Mouse (Mus musculus): ENCODE results near the gene Schip1. TPM values are rescaled to one million over a fixed set of nuclear protein-coding genes. Genes with fewer than 3 reads are reported as not detected.

Schip1 gene
- polyA plus RNA-seq, 1 experiment from 2014 or later = 129 TPM

- Histone ChIP-seq H3K27me3 (peaks cover 10% of the 10 kb centered on the region), H3K9ac (no peak overlapping the region), H3K36me3 (ENCODE audit: poor library complexity, severe bottlenecking) (no peaks in the 10 kb centered on the region), H3K4me3 (no peak overlapping the region), H3K9me3 (replicated peaks) (no peaks in the 10 kb centered on the region), H3K27ac (peak overlapping the region; percentile 54; the same call in 1 of the 2 replicates), H3K4me1 (peaks cover 12% of the 10 kb centered on the region), H3K4me2 (peak overlapping the region; percentile 1; the same call in 1 of the 2 replicates)
- peak; percentile 84 for ATAC-seq
- 20% methylated on average over 7 of the region's 7 CpGs for WGBS
Observed at GRCm38 (mm10) chr3:68282844-68283594, 218.4 kb downstream of the Schip1 start.

GRCm38 (mm10) chr3:68283595-68283991 is 219.0 kb downstream of the Schip1 start:
- peak overlapping the region; percentile 1; the same call in 1 of the 2 replicates for H3K4me2 ChIP-seq
- 44% methylated on average over 10 of the region's 10 CpGs for WGBS
- no peak overlapping the region for H3K9ac ChIP-seq
- H3K27ac ChIP-seq = peak overlapping the region; percentile 54; the same call in 1 of the 2 replicates
- no peaks in the 10 kb centered on the region for H3K36me3 ChIP-seq (ENCODE audit: poor library complexity, severe bottlenecking)
- H3K27me3 ChIP-seq = peaks cover 10% of the 10 kb centered on the region
- H3K4me3 ChIP-seq = no peak overlapping the region
- no peaks in the 10 kb centered on the region for H3K9me3 ChIP-seq (replicated peaks)
- ATAC-seq = peak; percentile 48; the same call in 1 of the 2 replicates
- H3K4me1 ChIP-seq = peaks cover 12% of the 10 kb centered on the region

- peaks cover 12% of the 10 kb centered on the region for H3K4me1 ChIP-seq
- peaks cover 10% of the 10 kb centered on the region for H3K27me3 ChIP-seq
- no peak overlapping the region for H3K4me3 ChIP-seq
- no peak overlapping the region for H3K27ac ChIP-seq
- no peak overlapping the region for H3K4me2 ChIP-seq
- H3K9me3 ChIP-seq (replicated peaks) = no peaks in the 10 kb centered on the region
- no peak for ATAC-seq
- no peaks in the 10 kb centered on the region for H3K36me3 ChIP-seq (ENCODE audit: poor library complexity, severe bottlenecking)
- 54% methylated on average over 2 of the region's 2 CpGs for WGBS
- H3K9ac ChIP-seq = no peak overlapping the region
Observed at GRCm38 (mm10) chr3:68284500-68284899, 219.9 kb downstream of the Schip1 start.

- H3K4me2 ChIP-seq = no peak overlapping the region
- H3K4me1 ChIP-seq = no peaks in the 10 kb centered on the region
- H3K36me3 ChIP-seq (ENCODE audit: poor library complexity, severe bottlenecking) = no peaks in the 10 kb centered on the region
- H3K9me3 ChIP-seq (replicated peaks) = no peaks in the 10 kb centered on the region
- 84% methylated on average over 7 of the region's 7 CpGs for WGBS
- H3K4me3 ChIP-seq = no peak overlapping the region
- ATAC-seq = no peak
- no peak overlapping the region for H3K9ac ChIP-seq
- H3K27ac ChIP-seq = no peak overlapping the region
- H3K27me3 ChIP-seq = no peaks in the 10 kb centered on the region
Observed at GRCm38 (mm10) chr3:68296752-68297151, 232.2 kb downstream of the Schip1 start.

GRCm38 (mm10) chr3:68305647-68306046 is 241.0 kb downstream of the Schip1 start:
- H3K27ac ChIP-seq = no peak overlapping the region
- H3K9ac ChIP-seq = no peak overlapping the region
- no peaks in the 10 kb centered on the region for H3K4me1 ChIP-seq
- H3K9me3 ChIP-seq (replicated peaks) = no peaks in the 10 kb centered on the region
- peaks cover 3% of the 10 kb centered on the region; the same call in 1 of the 2 replicates for H3K27me3 ChIP-seq
- H3K36me3 ChIP-seq (ENCODE audit: poor library complexity, severe bottlenecking) = no peaks in the 10 kb centered on the region
- H3K4me2 ChIP-seq = no peak overlapping the region
- ATAC-seq = no peak
- 58% methylated on average over 1 of the region's 1 CpGs for WGBS
- no peak overlapping the region for H3K4me3 ChIP-seq

- H3K4me1 ChIP-seq = no peaks in the 10 kb centered on the region
- no peak overlapping the region for H3K9ac ChIP-seq
- H3K27me3 ChIP-seq = peaks cover 3% of the 10 kb centered on the region; the same call in 1 of the 2 replicates
- H3K9me3 ChIP-seq (replicated peaks) = no peaks in the 10 kb centered on the region
- no peak overlapping the region for H3K27ac ChIP-seq
- ATAC-seq = no peak
- H3K4me3 ChIP-seq = no peak overlapping the region
- WGBS = 22% methylated on average over 4 of the region's 4 CpGs
- H3K4me2 ChIP-seq = no peak overlapping the region
- no peaks in the 10 kb centered on the region for H3K36me3 ChIP-seq (ENCODE audit: poor library complexity, severe bottlenecking)
Observed at GRCm38 (mm10) chr3:68306726-68307125, 242.1 kb downstream of the Schip1 start.

GRCm38 (mm10) chr3:68325575-68325974 is 261.0 kb downstream of the Schip1 start:
- 78% methylated on average over 6 of the region's 6 CpGs for WGBS
- no peaks in the 10 kb centered on the region for H3K9me3 ChIP-seq (replicated peaks)
- no peaks in the 10 kb centered on the region for H3K4me1 ChIP-seq
- no peak overlapping the region for H3K9ac ChIP-seq
- H3K4me2 ChIP-seq = no peak overlapping the region
- H3K27me3 ChIP-seq = no peaks in the 10 kb centered on the region
- H3K36me3 ChIP-seq (ENCODE audit: poor library complexity, severe bottlenecking) = no peaks in the 10 kb centered on the region
- no peak overlapping the region for H3K4me3 ChIP-seq
- H3K27ac ChIP-seq = no peak overlapping the region
- ATAC-seq = no peak

GRCm38 (mm10) chr3:68332515-68332914 is 267.9 kb downstream of the Schip1 start:
- no peak overlapping the region for H3K4me3 ChIP-seq
- H3K4me2 ChIP-seq = no peak overlapping the region
- H3K27me3 ChIP-seq = no peaks in the 10 kb centered on the region
- H3K27ac ChIP-seq = no peak overlapping the region
- no peak for ATAC-seq
- no peak overlapping the region for H3K9ac ChIP-seq
- 48% methylated on average over 2 of the region's 2 CpGs for WGBS
- no peaks in the 10 kb centered on the region for H3K36me3 ChIP-seq (ENCODE audit: poor library complexity, severe bottlenecking)
- H3K4me1 ChIP-seq = no peaks in the 10 kb centered on the region
- H3K9me3 ChIP-seq (replicated peaks) = no peaks in the 10 kb centered on the region

GRCm38 (mm10) chr3:68335501-68335900 is 270.9 kb downstream of the Schip1 start:
- Histone ChIP-seq H3K27me3 (no peaks in the 10 kb centered on the region), H3K27ac (no peak overlapping the region), H3K9me3 (replicated peaks) (no peaks in the 10 kb centered on the region), H3K36me3 (ENCODE audit: poor library complexity, severe bottlenecking) (no peaks in the 10 kb centered on the region), H3K4me2 (no peak overlapping the region), H3K4me3 (no peak overlapping the region), H3K9ac (no peak overlapping the region), H3K4me1 (no peaks in the 10 kb centered on the region)
- ATAC-seq = no peak
- 91% methylated on average over 4 of the region's 4 CpGs for WGBS

GRCm38 (mm10) chr3:68350624-68351023 is 286.0 kb downstream of the Schip1 start:
- WGBS = 90% methylated on average over 6 of the region's 6 CpGs
- no peak for ATAC-seq
- Histone ChIP-seq H3K4me3 (no peak overlapping the region), H3K36me3 (ENCODE audit: poor library complexity, severe bottlenecking) (no peaks in the 10 kb centered on the region), H3K9me3 (replicated peaks) (peaks cover 6% of the 10 kb centered on the region; the same call in 1 of the 2 replicates), H3K27ac (no peak overlapping the region), H3K4me2 (no peak overlapping the region), H3K4me1 (peaks cover 3% of the 10 kb centered on the region; the same call in 1 of the 2 replicates), H3K27me3 (no peaks in the 10 kb centered on the region), H3K9ac (no peak overlapping the region)

GRCm38 (mm10) chr3:68351461-68351860 is 286.9 kb downstream of the Schip1 start:
- peaks cover 3% of the 10 kb centered on the region; the same call in 1 of the 2 replicates for H3K4me1 ChIP-seq
- H3K9me3 ChIP-seq (replicated peaks) = peaks cover 6% of the 10 kb centered on the region; the same call in 1 of the 2 replicates
- H3K27ac ChIP-seq = no peak overlapping the region
- H3K27me3 ChIP-seq = no peaks in the 10 kb centered on the region
- H3K36me3 ChIP-seq (ENCODE audit: poor library complexity, severe bottlenecking) = no peaks in the 10 kb centered on the region
- ATAC-seq = no peak
- H3K4me3 ChIP-seq = no peak overlapping the region
- no peak overlapping the region for H3K9ac ChIP-seq
- WGBS = 66% methylated on average over 3 of the region's 3 CpGs
- no peak overlapping the region for H3K4me2 ChIP-seq

GRCm38 (mm10) chr3:68352961-68353360 is 288.4 kb downstream of the Schip1 start:
- WGBS = 82% methylated on average over 7 of the region's 7 CpGs
- no peak overlapping the region for H3K27ac ChIP-seq
- peak; percentile 70; the same call in 1 of the 2 replicates for ATAC-seq

More at GRCm38 (mm10) chr3:68352961-68353360, 288.4 kb downstream of the Schip1 start:
- H3K9me3 ChIP-seq (replicated peaks) = peaks cover 6% of the 10 kb centered on the region; the same call in 1 of the 2 replicates
- no peaks in the 10 kb centered on the region for H3K36me3 ChIP-seq (ENCODE audit: poor library complexity, severe bottlenecking)
- H3K4me2 ChIP-seq = no peak overlapping the region
- peaks cover 3% of the 10 kb centered on the region; the same call in 1 of the 2 replicates for H3K4me1 ChIP-seq
- H3K9ac ChIP-seq = no peak overlapping the region
- H3K27me3 ChIP-seq = no peaks in the 10 kb centered on the region
- no peak overlapping the region for H3K4me3 ChIP-seq

Data from forebrain, embryonic 13.5 days (tissue).